Mouse (Mus musculus) lung, postnatal 10 days (tissue): ENCODE data around the gene Atf1.

Experiments
- DNase-seq: peaks from one replicate; pipeline ENCODE4 v3.0.0; 2021

Atf1 gene

GRCm38 (mm10) chr15:100307438-100308096 is 79.9 kb downstream of the Atf1 start:
- peak; percentile 59 for DNase-seq
